Mouse (Mus musculus) mature B cell (primary cell): ENCODE results near the gene Tcl1b4.

Experiments
- in situ Hi-C: fragments of 300-500 bp; cut with MboI; formaldehyde crosslinking; loops from 2 replicates; pipeline ENCODE4 v1.14.3; 2019

Gene Tcl1b4

GRCm38 (mm10) chr12:105248763-105249233 lies 47.0 kb downstream of the Tcl1b4 start:
- in situ Hi-C loops: no loop called here

DNA sequence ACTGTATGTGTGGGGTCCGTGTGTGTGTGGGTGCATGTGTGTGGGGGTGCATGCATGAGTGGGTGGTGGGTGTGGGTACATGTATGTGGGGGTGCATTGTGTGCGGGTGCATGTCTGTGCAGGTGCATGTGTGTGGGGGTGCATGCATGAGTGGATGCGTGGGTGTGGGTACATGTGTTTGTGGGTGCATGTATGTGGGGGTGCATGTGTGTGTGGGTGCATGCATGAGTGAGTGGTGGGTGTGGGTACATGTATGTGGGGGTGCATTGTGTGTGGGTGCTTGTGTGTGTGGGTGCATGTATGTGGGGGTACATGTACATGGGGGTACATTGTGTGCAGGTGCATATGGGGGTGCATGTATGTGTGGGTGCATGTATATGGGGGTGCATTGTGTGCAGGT lies 52.0 kb downstream of the Tcl1b4 start:
- in situ Hi-C loops: no loop called here
